Mouse (Mus musculus) heart, adult 2 months (tissue): Measurements from ENCODE around the gene Zcwpw1. TPM values are rescaled to one million over a fixed set of nuclear protein-coding genes. Genes with fewer than 3 reads are reported as not detected.

Experiments used
- DNase-seq, 2 experiments: peaks; one replicate each; pipeline ENCODE4 v3.0.0; 2021
- H3K27ac ChIP-seq: fragments of 200-600 bp; 2 replicates; pipeline ENCODE4 v1.8.1; 2022
- H3K27me3 ChIP-seq: fragments of 200-500 bp; 2 replicates; pipeline ENCODE4 v1.6.1; 2012; ENCODE audit warnings: mild to moderate bottlenecking, low read length, inconsistent platforms, mixed read lengths; ENCODE audit not compliant: control insufficient read depth, insufficient read depth
- H3K36me3 ChIP-seq: fragments of 200-500 bp; 2 replicates; pipeline ENCODE4 v1.6.1; 2012; ENCODE audit warnings: low read length, inconsistent platforms; ENCODE audit not compliant: control insufficient read depth, insufficient read depth
- H3K4me1 ChIP-seq: fragments of 200-500 bp; 2 replicates; pipeline ENCODE4 v1.6.1; 2011; ENCODE audit warnings: low read length; ENCODE audit not compliant: control insufficient read depth, insufficient read depth
- H3K4me3 ChIP-seq: fragments of 200-600 bp; 2 replicates; pipeline ENCODE4 v1.8.1; 2022
- H3K79me2 ChIP-seq: fragments of 200-500 bp; replicated peaks from 2 replicates; pipeline ENCODE4 v1.6.1; 2012; ENCODE audit warnings: mild to moderate bottlenecking, inconsistent platforms, low read length, moderate library complexity, mixed read lengths; ENCODE audit not compliant: control insufficient read depth, insufficient read depth
- H3K9ac ChIP-seq: fragments of 200-500 bp; 2 replicates; pipeline ENCODE4 v1.6.1; 2012; ENCODE audit warnings: low read depth, mild to moderate bottlenecking, control low read depth, inconsistent platforms, low read length, mixed read lengths
- CTCF ChIP-seq: fragments of 200-600 bp; IDR thresholded peaks from 2 replicates; pipeline ENCODE4 v1.8.1; 2022; ENCODE audit warnings: antibody characterized with exemption, mild to moderate bottlenecking, moderate library complexity
- EP300 ChIP-seq: fragments of 200-500 bp; IDR thresholded peaks from 2 replicates; pipeline ENCODE4 v1.6.1; 2011; ENCODE audit warnings: low read depth, low read length, control low read depth; ENCODE audit not compliant: insufficient read depth
- POLR2A ChIP-seq: fragments of 200-500 bp; IDR thresholded peaks from 2 replicates; pipeline ENCODE4 v1.6.1; 2011; ENCODE audit warnings: mild to moderate bottlenecking, low read depth, low read length, control low read depth; ENCODE audit not compliant: insufficient read depth
- WGBS: fragments of 180-500 bp; shearing (Covaris S2); methylation state at CpG from one replicate; pipeline ENCODE4 v1.1.7; 2018; 5-methylcytosine and 5-hydroxymethylcytosine counted together
- intact Hi-C: fragments of 180-260 bp; cut with DNase I; formaldehyde crosslinking; loops from one replicate; pipeline ENCODE4 v1.15.1; 2025
- polyA plus RNA-seq: library from polyadenylated mRNA; depleted of rRNA; stranded (reverse); fragments of >200 nt; gene quantifications from 2 replicates; pipeline ENCODE4 v1.2.3, GENCODE M21; 2012
- total RNA-seq, 2 experiments: library from RNA; stranded (reverse); gene quantifications; 2 replicates each; pipeline ENCODE4 v1.2.3; 2021

Gene Zcwpw1
- total and polyA plus RNA-seq, 3 experiments, result 0.39 to 0.52 (median 0.44) TPM

- Histone ChIP-seq H3K27ac (peak overlapping the region; percentile 88), H3K79me2 (no peaks in the 10 kb centered on the region), H3K4me1 (peaks cover 14% of the 10 kb centered on the region), H3K9ac (no peak overlapping the region), H3K27me3 (no peaks in the 10 kb centered on the region), H3K4me3 (no peak overlapping the region), H3K36me3 (peaks cover 18% of the 10 kb centered on the region; the same call in 1 of the 2 replicates)
- DNase-seq, result peak; percentile 32 to 41
- peak; percentile 30; the same call in 1 of the 2 replicates for TF ChIP-seq POLR2A
- TF ChIP-seq CTCF, result no peak
- WGBS, result 64% methylated on average over 13 of the region's 13 CpGs
- intact Hi-C loops, result no loop called here
Observed at GRCm38 (mm10) chr5:137751221-137751887, 36.2 kb upstream of the Zcwpw1 start.

- WGBS, result 81% methylated on average over 6 of the region's 6 CpGs
- H3K79me2 ChIP-seq, result no peaks in the 10 kb centered on the region
- DNase-seq, result no peak
- peaks cover 18% of the 10 kb centered on the region; the same call in 1 of the 2 replicates for H3K36me3 ChIP-seq
- intact Hi-C loops, result no loop called here
- peak overlapping the region; percentile 88 for H3K27ac ChIP-seq
- H3K4me3 ChIP-seq, result no peak overlapping the region
- peaks cover 16% of the 10 kb centered on the region for H3K4me1 ChIP-seq
- no peaks in the 10 kb centered on the region for H3K27me3 ChIP-seq
- H3K9ac ChIP-seq, result no peak overlapping the region
- TF ChIP-seq POLR2A, result no peak
- TF ChIP-seq CTCF, result no peak
- no peak for TF ChIP-seq EP300
Observed at GRCm38 (mm10) chr5:137751988-137752387, 35.6 kb upstream of the Zcwpw1 start.

- TF ChIP-seq CTCF (no peak), EP300 (peak; percentile 62; the same call in 1 of the 2 replicates), POLR2A (0 out of 2 replicates have a peak, but pooled peaks have one; percentile 34)
- peak; percentile 61 to 73 for DNase-seq
- peak overlapping the region; percentile 36; the same call in 1 of the 2 replicates for H3K9ac ChIP-seq
- peaks cover 18% of the 10 kb centered on the region; the same call in 1 of the 2 replicates for H3K36me3 ChIP-seq
- no peaks in the 10 kb centered on the region for H3K79me2 ChIP-seq
- peaks cover 18% of the 10 kb centered on the region for H3K4me1 ChIP-seq
- intact Hi-C loops, result no loop called here
- 39% methylated on average over 13 of the region's 13 CpGs for WGBS
- H3K27ac ChIP-seq, result peak overlapping the region; percentile 88
- H3K27me3 ChIP-seq, result no peaks in the 10 kb centered on the region
- H3K4me3 ChIP-seq, result 0 out of 2 replicates have a peak overlapping the region, but pooled peaks have one; percentile 14
Observed at GRCm38 (mm10) chr5:137753111-137753832, 34.3 kb upstream of the Zcwpw1 start.

GRCm38 (mm10) chr5:137755425-137755824, 32.2 kb upstream of the Zcwpw1 start:
- DNase-seq, result peak in 1 of 2 experiments; percentile 30
- Histone ChIP-seq H3K27me3 (no peaks in the 10 kb centered on the region), H3K4me1 (peaks cover 15% of the 10 kb centered on the region), H3K27ac (peak overlapping the region; percentile 29), H3K4me3 (no peak overlapping the region), H3K9ac (0 out of 2 replicates have a peak overlapping the region, but pooled peaks have one; percentile 7), H3K79me2 (no peaks in the 10 kb centered on the region), H3K36me3 (peaks cover 16% of the 10 kb centered on the region; the same call in 1 of the 2 replicates)
- 47% methylated on average over 5 of the region's 5 CpGs for WGBS
- intact Hi-C loops, result loop anchor here (5.0 kb wide), 1 partner anchor 173 kb away; no protein-coding TSS in a partner anchor
- no peak for TF ChIP-seq POLR2A
- no peak for TF ChIP-seq EP300
- no peak for TF ChIP-seq CTCF

- Histone ChIP-seq H3K4me3 (no peak overlapping the region), H3K4me1 (peaks cover 15% of the 10 kb centered on the region), H3K9ac (no peak overlapping the region), H3K27me3 (no peaks in the 10 kb centered on the region), H3K79me2 (no peaks in the 10 kb centered on the region), H3K27ac (peak overlapping the region; percentile 29), H3K36me3 (peaks cover 16% of the 10 kb centered on the region; the same call in 1 of the 2 replicates)
- TF ChIP-seq EP300, result no peak
- TF ChIP-seq POLR2A, result no peak
- TF ChIP-seq CTCF, result no peak
- 37% methylated on average over 3 of the region's 3 CpGs for WGBS
- DNase-seq, result no peak
- intact Hi-C loops, result loop anchor here (2.0 to 5.0 kb wide), 3 partner anchors 15 to 174 kb away; partner anchors contain the start of genes Agfg2 and Nyap1
Observed at GRCm38 (mm10) chr5:137756106-137756505, 31.5 kb upstream of the Zcwpw1 start.
